Mouse (Mus musculus) CH12.LX (cell line): ENCODE measurements around the gene Fam213a. TPM values are rescaled to one million over a fixed set of nuclear protein-coding genes. Genes with fewer than 3 reads are reported as not detected.

Source experiments
- DNase-seq: peaks from one replicate; pipeline ENCODE4 v3.0.0-alpha.2; 2013; ENCODE audit errors: extremely low read depth
- H3K27ac ChIP-seq: 2 replicates; pipeline ENCODE4 v1.5.1; 2012; ENCODE audit warnings: low read depth, mild to moderate bottlenecking, control low read depth, moderate library complexity; ENCODE audit not compliant: insufficient read depth
- H3K27me3 ChIP-seq: replicated peaks from 2 replicates; pipeline ENCODE3; 2012; ENCODE audit warnings: inconsistent platforms
- H3K36me3 ChIP-seq, 2 experiments: replicated peaks in 1 of 2; 2 replicates each; pipeline versions ENCODE3 to v1.6.1; 2012; ENCODE audit warnings: inconsistent platforms in 1 of 2, low read length in 1 of 2, mild to moderate bottlenecking in 1 of 2, mixed read lengths in 1 of 2, moderate library complexity in 1 of 2; ENCODE audit not compliant: control insufficient read depth in 1 of 2, insufficient read depth in 1 of 2
- H3K4me1 ChIP-seq, 2 experiments: 2 replicates each; pipeline ENCODE4 v1.6.1; 2012; ENCODE audit warnings: inconsistent platforms in 1 of 2, moderate library complexity in 1 of 2; ENCODE audit not compliant: insufficient read depth in 2 of 2, control insufficient read depth in 1 of 2
- H3K4me2 ChIP-seq: 2 replicates; pipeline ENCODE4 v1.6.1; 2012; ENCODE audit warnings: low read depth, mild to moderate bottlenecking, control low read depth; ENCODE audit not compliant: poor library complexity, insufficient read depth, severe bottlenecking
- H3K4me3 ChIP-seq, 3 experiments: fragments of 150-350 bp in 1 of 3; sonication (generic) in 1 of 3; replicated peaks in 1 of 3; 2 replicates each; pipeline versions ENCODE3 to v1.5.1; 2011 to 2012; ENCODE audit warnings: low read depth in 2 of 3, low read length in 2 of 3, mild to moderate bottlenecking in 2 of 3, moderate library complexity in 2 of 3, control low read depth in 1 of 3, improper control_type of control experiment in 1 of 3, inconsistent platforms in 1 of 3, mixed read lengths in 1 of 3; ENCODE audit not compliant: poor library complexity in 1 of 3
- H3K79me2 ChIP-seq: replicated peaks from 2 replicates; pipeline ENCODE4 v1.6.1; 2012; ENCODE audit warnings: mild to moderate bottlenecking, moderate library complexity; ENCODE audit not compliant: control insufficient read depth, poor library complexity, insufficient read depth, severe bottlenecking; ENCODE audit errors: extremely low read depth
- H3K9ac ChIP-seq: 2 replicates; pipeline ENCODE4 v1.6.1; 2012; ENCODE audit warnings: low read depth, mild to moderate bottlenecking, control low read depth, moderate library complexity; ENCODE audit not compliant: insufficient read depth
- H3K9me3 ChIP-seq: replicated peaks from 2 replicates; pipeline ENCODE3; 2012; ENCODE audit warnings: low read length, inconsistent platforms, mixed read lengths
- BHLHE40 ChIP-seq: IDR thresholded peaks from 2 replicates; pipeline ENCODE4 v1.6.1; 2011; ENCODE audit warnings: mild to moderate bottlenecking, low read depth, low read length, improper control_type of control experiment
- CHD1 ChIP-seq: IDR thresholded peaks from 2 replicates; pipeline ENCODE4 v1.6.1; 2012; ENCODE audit warnings: low read depth, low read length, improper control_type of control experiment, inconsistent platforms
- CHD2 ChIP-seq: IDR thresholded peaks from 2 replicates; pipeline ENCODE4 v1.6.1; 2011; ENCODE audit warnings: low read length, improper control_type of control experiment
- E2F4 ChIP-seq: IDR thresholded peaks from 2 replicates; pipeline ENCODE4 v1.6.1; 2011; ENCODE audit warnings: low read depth, low read length, improper control_type of control experiment; ENCODE audit not compliant: insufficient replicate concordance
- ELF1 ChIP-seq: IDR thresholded peaks from 2 replicates; pipeline ENCODE4 v1.6.1; 2014; ENCODE audit warnings: low read depth, mild to moderate bottlenecking, inconsistent platforms, low read length, improper control_type of control experiment
- HCFC1 ChIP-seq: IDR thresholded peaks from 2 replicates; pipeline ENCODE4 v1.6.1; 2012; ENCODE audit warnings: low read depth, mild to moderate bottlenecking, inconsistent platforms, low read length, improper control_type of control experiment
- IRF4 ChIP-seq: IDR thresholded peaks from 2 replicates; pipeline ENCODE4 v1.6.1; 2014; ENCODE audit warnings: low read depth, mild to moderate bottlenecking, inconsistent platforms, low read length, improper control_type of control experiment
- JUN ChIP-seq: IDR thresholded peaks from 2 replicates; pipeline ENCODE4 v1.6.1; 2011; ENCODE audit warnings: low read depth, mild to moderate bottlenecking, low read length, improper control_type of control experiment, moderate library complexity; ENCODE audit not compliant: insufficient read depth
- JUND ChIP-seq: conservative IDR thresholded peaks from 2 replicates; pipeline ENCODE4 v1.6.1; 2011; ENCODE audit warnings: low read depth, low read length, improper control_type of control experiment
- MAFK ChIP-seq: IDR thresholded peaks from 2 replicates; pipeline ENCODE4 v1.6.1; 2011; ENCODE audit warnings: low read length, improper control_type of control experiment; ENCODE audit not compliant: insufficient replicate concordance
- MAX ChIP-seq: IDR thresholded peaks from 2 replicates; pipeline ENCODE4 v1.6.1; 2011; ENCODE audit warnings: low read length, improper control_type of control experiment
- MAZ ChIP-seq: IDR thresholded peaks from 2 replicates; pipeline ENCODE4 v1.6.1; 2012; ENCODE audit warnings: low read depth, mild to moderate bottlenecking, inconsistent platforms, low read length, improper control_type of control experiment, moderate library complexity
- MEF2A ChIP-seq: IDR thresholded peaks from 2 replicates; pipeline ENCODE4 v1.6.1; 2014; ENCODE audit warnings: low read depth, mild to moderate bottlenecking, inconsistent platforms, low read length, improper control_type of control experiment, borderline replicate concordance
- MYC ChIP-seq: IDR thresholded peaks from 2 replicates; pipeline ENCODE4 v1.6.1; 2011; ENCODE audit warnings: low read depth, mild to moderate bottlenecking, improper control_type of control experiment, low read length
- POLR2AphosphoS2 ChIP-seq: IDR thresholded peaks from 2 replicates; pipeline ENCODE4 v1.6.1; 2011; ENCODE audit warnings: low read depth, low read length, improper control_type of control experiment
- TBP ChIP-seq: conservative IDR thresholded peaks from 2 replicates; pipeline ENCODE4 v1.6.1; 2011; ENCODE audit warnings: low read depth, low read length, improper control_type of control experiment
- TCF12 ChIP-seq: IDR thresholded peaks from 2 replicates; pipeline ENCODE4 v1.6.1; 2014; ENCODE audit warnings: low read depth, mild to moderate bottlenecking, inconsistent platforms, low read length, improper control_type of control experiment
- UBTF ChIP-seq: IDR thresholded peaks from 2 replicates; pipeline ENCODE4 v1.6.1; 2012; ENCODE audit warnings: low read depth, mild to moderate bottlenecking, inconsistent platforms, low read length, improper control_type of control experiment, moderate library complexity
- USF2 ChIP-seq: conservative IDR thresholded peaks from 2 replicates; pipeline ENCODE4 v1.6.1; 2011; ENCODE audit warnings: low read depth, low read length, improper control_type of control experiment
- ZNF384 ChIP-seq: IDR thresholded peaks from 2 replicates; pipeline ENCODE4 v1.6.1; 2012; ENCODE audit warnings: low read depth, low read length, improper control_type of control experiment, inconsistent platforms
- dilution Hi-C: fragments of 300-500 bp; cut with MboI; formaldehyde crosslinking; loops from 2 replicates; pipeline ENCODE4 v1.14.3; 2020; ENCODE audit warnings: low sequenced_read_pairs; ENCODE audit not compliant: extremely low pct_unique_long_range_greater_than_20kb, extremely low pct_ligation_motif_present
- in situ Hi-C: fragments of 300-500 bp; cut with MboI; formaldehyde crosslinking; loops from 3 replicates; pipeline ENCODE4 v1.14.3; 2019; ENCODE audit warnings: low sequenced_read_pairs, low pct_ligation_motif_present, low pct_unique_long_range_greater_than_20kb, mixed read lengths
- polyA plus RNA-seq: library from polyadenylated mRNA; unstranded; fragments of >175 nt; gene quantifications from 2 replicates; pipeline ENCODE4 v1.2.1, GENCODE M21; 2012; ENCODE audit warnings: low read depth; ENCODE audit not compliant: insufficient read length
- total RNA-seq, 2 experiments: library from RNA; depleted of rRNA; stranded (reverse); fragments of 300-350 nt in 1 of 2; fragments of >200 nt in 1 of 2; gene quantifications; 2 replicates each; pipeline ENCODE4 v1.2.3; 2012 to 2014

Fam213a gene
- total and polyA plus RNA-seq, 3 experiments = 11.6 to 17.1 (median 14.1) TPM

- in situ Hi-C loops = no loop called here
- TF ChIP-seq E2F4 (no peak), MAZ (no peak), HCFC1 (no peak), MYC (no peak), CHD2 (no peak), MAFK (no peak), ELF1 (no peak)
- TF ChIP-seq, all 38 proteins: peak for 0
- DNase-seq = no peak
- Histone ChIP-seq H3K9ac (no peak overlapping the region), H3K4me2 (no peak overlapping the region), H3K36me3 (no peaks in the 10 kb centered on the region), H3K27ac (no peak overlapping the region), H3K9me3 (no peaks in the 10 kb centered on the region), H3K27me3 (no peaks in the 10 kb centered on the region), H3K79me2 (no peaks in the 10 kb centered on the region), H3K4me1 (peaks cover 8 to 24% of the 10 kb centered on the region in 2 experiments; a peak in 3 of 4 replicates), H3K4me3 (no peak overlapping the region)
- dilution Hi-C loops = no loop called here
Measured at GRCm38 (mm10) chr14:41021246-41021645, 7.7 kb upstream of the Fam213a start.

- Histone ChIP-seq H3K9ac (peak overlapping the region; percentile 39; the same call in 1 of the 2 replicates), H3K4me3 (no peak overlapping the region), H3K27me3 (no peaks in the 10 kb centered on the region), H3K79me2 (no peaks in the 10 kb centered on the region), H3K4me2 (peak overlapping the region; percentile 57; the same call in 1 of the 2 replicates), H3K4me1 (peaks cover 11 to 31% of the 10 kb centered on the region in 2 experiments), H3K36me3 (no peaks in the 10 kb centered on the region), H3K27ac (no peak overlapping the region), H3K9me3 (no peaks in the 10 kb centered on the region)
- no peak for DNase-seq
- in situ Hi-C loops = no loop called here
- no peak for TF ChIP-seq JUN
- peak; percentile 77 for TF ChIP-seq MEF2A
- no peak for TF ChIP-seq UBTF
- TF ChIP-seq TCF12 = peak; percentile 11; the same call in 1 of the 2 replicates
- no peak for TF ChIP-seq JUND
- TF ChIP-seq ZNF384 = peak; percentile 69; the same call in 1 of the 2 replicates
- TF ChIP-seq CHD1 = no peak
- TF ChIP-seq USF2 = no peak
- 0 out of 2 replicates have a peak, but pooled peaks have one; percentile 14 for TF ChIP-seq IRF4
- TF ChIP-seq MAX = 0 out of 2 replicates have a peak, but pooled peaks have one; percentile 35
- no peak for TF ChIP-seq TBP
- TF ChIP-seq MAFK = no peak
- 0 out of 2 replicates have a peak, but pooled peaks have one; percentile 13 for TF ChIP-seq BHLHE40
- TF ChIP-seq POLR2AphosphoS2 = no peak
- dilution Hi-C loops = no loop called here
Measured at GRCm38 (mm10) chr14:41017460-41017859, 3.9 kb upstream of the Fam213a start.
